Mouse (Mus musculus) left cerebral cortex, postnatal 25 days (tissue): ENCODE results near the gene Mtcl1. TPM values are rescaled to one million over a fixed set of nuclear protein-coding genes. Genes with fewer than 3 reads are reported as not detected.

ENCODE experiments used
- DNase-seq, 2 experiments: peaks; one replicate each; pipeline ENCODE4 v3.0.0; 2022; ENCODE audit warnings: low spot score in 2 of 2, mixed read lengths in 1 of 2
- intact Hi-C: fragments of 180-260 bp; cut with DNase I; formaldehyde crosslinking; loops from one replicate; pipeline ENCODE4 v1.15.1; 2025
- total RNA-seq, 2 experiments: library from RNA; stranded (reverse); gene quantifications; 2 replicates each; pipeline ENCODE4 v1.2.3; 2021

Mtcl1 gene
- total RNA-seq, 2 experiments from 2014 or later: 89.4 to 96.4 TPM

- intact Hi-C loops: no loop called here
- peak in 1 of 2 experiments; percentile 51 for DNase-seq
Observed at GRCm38 (mm10) chr17:66345680-66346079, 103.9 kb downstream of the Mtcl1 start.

- no peak for DNase-seq
- intact Hi-C loops: no loop called here
Observed at GRCm38 (mm10) chr17:66342932-66343331, 106.6 kb downstream of the Mtcl1 start.

- DNase-seq: peak in 1 of 2 experiments; percentile 36
- intact Hi-C loops: no loop called here
Observed at GRCm38 (mm10) chr17:66341670-66342069, 107.9 kb downstream of the Mtcl1 start.

- intact Hi-C loops: no loop called here
Observed at GRCm38 (mm10) chr17:66340798-66341197, 108.8 kb downstream of the Mtcl1 start.

GRCm38 (mm10) chr17:66337929-66338328, 111.6 kb downstream of the Mtcl1 start:
- DNase-seq: no peak
- intact Hi-C loops: no loop called here

More at GRCm38 (mm10) chr17:66340798-66341197, 108.8 kb downstream of the Mtcl1 start:
- no peak for DNase-seq

GRCm38 (mm10) chr17:66335568-66335967, 114.0 kb downstream of the Mtcl1 start:
- no peak for DNase-seq
- intact Hi-C loops: no loop called here

GRCm38 (mm10) chr17:66334894-66335293, 114.7 kb downstream of the Mtcl1 start:
- intact Hi-C loops: no loop called here
- no peak for DNase-seq

GRCm38 (mm10) chr17:66331207-66331606, 118.3 kb downstream of the Mtcl1 start:
- intact Hi-C loops: no loop called here
- no peak for DNase-seq

- DNase-seq: no peak
- intact Hi-C loops: no loop called here
Observed at GRCm38 (mm10) chr17:66326552-66327045, 123.0 kb downstream of the Mtcl1 start.

- no peak for DNase-seq
- intact Hi-C loops: no loop called here
Observed at GRCm38 (mm10) chr17:66326204-66326545, 123.4 kb downstream of the Mtcl1 start.

- intact Hi-C loops: no loop called here
- DNase-seq: peak; percentile 73 to 91
Observed at GRCm38 (mm10) chr17:66325440-66326203, 123.9 kb downstream of the Mtcl1 start.

GRCm38 (mm10) chr17:66324836-66325235, 124.7 kb downstream of the Mtcl1 start:
- intact Hi-C loops: no loop called here
- no peak for DNase-seq

- no peak for DNase-seq
- intact Hi-C loops: no loop called here
Observed at GRCm38 (mm10) chr17:66322646-66323255, 126.8 kb downstream of the Mtcl1 start.

GRCm38 (mm10) chr17:66321933-66322332, 127.6 kb downstream of the Mtcl1 start:
- DNase-seq: peak in 1 of 2 experiments; percentile 41
- intact Hi-C loops: no loop called here

GRCm38 (mm10) chr17:66320716-66321372, 128.7 kb downstream of the Mtcl1 start:
- intact Hi-C loops: no loop called here
- no peak for DNase-seq

GRCm38 (mm10) chr17:66318031-66318430, 131.5 kb downstream of the Mtcl1 start:
- intact Hi-C loops: no loop called here
- DNase-seq: no peak

GRCm38 (mm10) chr17:66317576-66317975, 132.0 kb downstream of the Mtcl1 start:
- intact Hi-C loops: no loop called here
- DNase-seq: no peak

- intact Hi-C loops: no loop called here
- DNase-seq: no peak
Observed at GRCm38 (mm10) chr17:66317156-66317555, 132.4 kb downstream of the Mtcl1 start.

- intact Hi-C loops: no loop called here
- no peak for DNase-seq
Observed at GRCm38 (mm10) chr17:66315451-66315850, 134.1 kb downstream of the Mtcl1 start.

GRCm38 (mm10) chr17:66314566-66315285, 134.8 kb downstream of the Mtcl1 start:
- intact Hi-C loops: no loop called here
- peak in 1 of 2 experiments; percentile 67 for DNase-seq
